Mouse (Mus musculus) frontal cortex, postnatal 10 days (tissue): Measurements from ENCODE around the gene Tmem100.

Experiments
- DNase-seq, 2 experiments: peaks; one replicate each; pipeline ENCODE4 v3.0.0; 2022; ENCODE audit warnings: low spot score in 2 of 2, mixed read lengths in 1 of 2

Gene Tmem100

GRCm38 (mm10) chr11:90062657-90063056, 32.5 kb downstream of the Tmem100 start:
- no peak for DNase-seq

- DNase-seq: no peak
These were observed 36.5 kb downstream of the Tmem100 start for GRCm38 (mm10) chr11:90066405-90067250.

GRCm38 (mm10) chr11:90071747-90072146, 41.6 kb downstream of the Tmem100 start:
- no peak for DNase-seq

GRCm38 (mm10) chr11:90073201-90073600, 43.1 kb downstream of the Tmem100 start:
- DNase-seq: no peak

- DNase-seq: no peak
These were observed 46.5 kb downstream of the Tmem100 start for GRCm38 (mm10) chr11:90076666-90077065.

- no peak for DNase-seq
These were observed 50.6 kb downstream of the Tmem100 start for GRCm38 (mm10) chr11:90080678-90081267.

GRCm38 (mm10) chr11:90081820-90082596, 51.9 kb downstream of the Tmem100 start:
- DNase-seq: no peak

GRCm38 (mm10) chr11:90083042-90083441, 52.9 kb downstream of the Tmem100 start:
- no peak for DNase-seq

GRCm38 (mm10) chr11:90084166-90084565, 54.0 kb downstream of the Tmem100 start:
- DNase-seq: no peak
